Mouse (Mus musculus) CH12.LX (cell line): ENCODE measurements around the gene Mink1.
A peak's percentile ranks its signal among the peaks of the same experiment; 100 is the strongest.

Source experiments
- BHLHE40 ChIP-seq: IDR thresholded peaks from 2 replicates; pipeline ENCODE4 v1.6.1; 2011; ENCODE audit warnings: mild to moderate bottlenecking, low read depth, low read length, improper control_type of control experiment
- CTCF ChIP-seq, 2 experiments: IDR thresholded peaks in 1 of 2; conservative IDR thresholded peaks in 1 of 2; 2 replicates each; pipeline ENCODE4 v1.5.1; 2011 to 2012; ENCODE audit warnings: low read depth in 2 of 2, low read length in 2 of 2, improper control_type of control experiment in 1 of 2, inconsistent platforms in 1 of 2, mild to moderate bottlenecking in 1 of 2, moderate library complexity in 1 of 2
- E2F4 ChIP-seq: IDR thresholded peaks from 2 replicates; pipeline ENCODE4 v1.6.1; 2011; ENCODE audit warnings: low read depth, low read length, improper control_type of control experiment; ENCODE audit not compliant: insufficient replicate concordance
- EP300 ChIP-seq: IDR thresholded peaks from 2 replicates; pipeline ENCODE4 v1.6.1; 2011; ENCODE audit warnings: low read length, improper control_type of control experiment
- JUN ChIP-seq: IDR thresholded peaks from 2 replicates; pipeline ENCODE4 v1.6.1; 2011; ENCODE audit warnings: low read depth, mild to moderate bottlenecking, low read length, improper control_type of control experiment, moderate library complexity; ENCODE audit not compliant: insufficient read depth
- MAX ChIP-seq: IDR thresholded peaks from 2 replicates; pipeline ENCODE4 v1.6.1; 2011; ENCODE audit warnings: low read length, improper control_type of control experiment
- NELFE ChIP-seq: IDR thresholded peaks from 2 replicates; pipeline ENCODE4 v1.6.1; 2011; ENCODE audit warnings: low read depth, low read length, improper control_type of control experiment
- NRF1 ChIP-seq: IDR thresholded peaks from 2 replicates; pipeline ENCODE4 v1.6.1; 2014; ENCODE audit warnings: low read depth, mild to moderate bottlenecking, inconsistent platforms, low read length, improper control_type of control experiment, moderate library complexity
- POLR2A ChIP-seq: IDR thresholded peaks from 2 replicates; pipeline ENCODE4 v1.6.1; 2011; ENCODE audit warnings: low read depth, mild to moderate bottlenecking, improper control_type of control experiment, low read length
- SMC3 ChIP-seq: IDR thresholded peaks from 2 replicates; pipeline ENCODE4 v1.6.1; 2011; ENCODE audit warnings: low read depth, low read length, improper control_type of control experiment
- TBP ChIP-seq: conservative IDR thresholded peaks from 2 replicates; pipeline ENCODE4 v1.6.1; 2011; ENCODE audit warnings: low read depth, low read length, improper control_type of control experiment
- USF2 ChIP-seq: conservative IDR thresholded peaks from 2 replicates; pipeline ENCODE4 v1.6.1; 2011; ENCODE audit warnings: low read depth, low read length, improper control_type of control experiment
- ZC3H11A ChIP-seq: IDR thresholded peaks from 2 replicates; pipeline ENCODE4 v1.6.1; 2012; ENCODE audit warnings: low read depth, mild to moderate bottlenecking, inconsistent platforms, low read length, improper control_type of control experiment

- TF ChIP-seq ZC3H11A (no peak), SMC3 (no peak), CTCF (conservative IDR thresholded peaks at IDR 0.05 in 1 of 2, IDR thresholded peaks at IDR 0.05 in 1 of 2; ENCODE audit: low read depth in 2 of 2, low read length in 2 of 2) (no peak), MAX (peak; percentile 72), POLR2A (no peak), JUN (no peak), TBP (no peak), E2F4 (no peak), NELFE (no peak), EP300 (peak; percentile 81), NRF1 (no peak), BHLHE40 (peak; percentile 76), USF2 (no peak)
Measured at GRCm38 (mm10) chr11:70594253-70594989, 31.7 kb downstream of the Mink1 start.
